Mouse (Mus musculus): ENCODE results near the gene Dynlt1f.
"Not testable (repeated sequence)": the region's sequence is repeated elsewhere in the genome, so short reads cannot be mapped to it uniquely, and the experiment has no call there.

DNA sequence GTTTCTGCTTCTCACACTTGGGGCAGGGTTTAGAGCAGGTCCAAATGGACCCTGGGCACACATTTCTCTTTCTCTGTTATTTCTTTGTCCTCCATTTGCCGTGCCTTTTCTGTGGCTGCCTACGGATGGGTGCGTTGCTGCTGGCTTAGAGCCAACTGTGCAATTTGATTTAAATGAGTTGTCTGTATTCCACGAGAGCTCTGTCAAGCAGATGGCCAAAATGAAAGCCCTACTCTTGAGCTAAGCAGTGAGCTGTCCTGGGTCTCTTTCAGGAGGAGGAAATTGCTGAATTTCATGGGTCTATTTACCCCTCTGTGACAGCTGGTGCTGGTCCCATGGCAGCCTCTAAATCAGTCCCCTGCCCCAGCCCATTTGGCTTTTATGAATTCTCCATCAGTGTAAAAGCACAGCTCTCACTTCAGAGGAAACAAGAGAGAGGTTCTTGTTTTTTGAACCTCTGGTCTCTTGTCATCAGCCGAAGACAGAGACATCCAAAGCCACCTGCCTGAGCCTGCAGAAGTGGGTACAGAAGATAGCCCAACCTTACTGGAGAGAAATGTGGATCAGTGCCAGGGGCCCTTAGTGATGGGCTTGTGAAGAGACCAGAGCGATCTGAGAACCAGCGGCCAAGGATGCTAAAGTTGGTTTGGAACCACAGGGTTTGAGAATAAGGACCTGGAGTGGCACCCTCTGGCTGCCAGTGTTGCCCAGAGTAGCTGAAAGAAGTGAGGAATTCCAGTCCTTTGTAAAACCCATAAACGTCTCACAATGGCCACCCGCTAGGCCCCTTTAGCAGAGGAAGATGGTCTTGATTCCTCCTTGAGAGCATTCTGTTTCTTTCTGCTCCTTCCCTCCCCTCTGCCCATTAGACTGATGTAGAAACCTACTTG, 47.9 kb upstream of the Dynlt1f start:
- not testable (repeated sequence) for TF ChIP-seq CTCF (IDR thresholded peaks at IDR 0.05; ENCODE audit: borderline replicate concordance, insufficient read depth, low read depth, low read length); POLR2A (IDR thresholded peaks at IDR 0.05; ENCODE audit: borderline replicate concordance, insufficient read depth, low read length)
